Mouse (Mus musculus) frontal cortex, adult (tissue): ENCODE measurements around the gene 6430531B16Rik.

ENCODE experiments used
- ATAC-seq: cut with Nextera tagmentation; 2 replicates; pipeline ENCODE4 v1.9.2; 2017; ENCODE audit warnings: mild to moderate bottlenecking, moderate library complexity, mixed read lengths; ENCODE audit not compliant: low TSS enrichment

6430531B16Rik gene

GRCm38 (mm10) chr7:139970979-139971378, 7.6 kb downstream of the 6430531B16Rik start:
- no peak for ATAC-seq

DNA sequence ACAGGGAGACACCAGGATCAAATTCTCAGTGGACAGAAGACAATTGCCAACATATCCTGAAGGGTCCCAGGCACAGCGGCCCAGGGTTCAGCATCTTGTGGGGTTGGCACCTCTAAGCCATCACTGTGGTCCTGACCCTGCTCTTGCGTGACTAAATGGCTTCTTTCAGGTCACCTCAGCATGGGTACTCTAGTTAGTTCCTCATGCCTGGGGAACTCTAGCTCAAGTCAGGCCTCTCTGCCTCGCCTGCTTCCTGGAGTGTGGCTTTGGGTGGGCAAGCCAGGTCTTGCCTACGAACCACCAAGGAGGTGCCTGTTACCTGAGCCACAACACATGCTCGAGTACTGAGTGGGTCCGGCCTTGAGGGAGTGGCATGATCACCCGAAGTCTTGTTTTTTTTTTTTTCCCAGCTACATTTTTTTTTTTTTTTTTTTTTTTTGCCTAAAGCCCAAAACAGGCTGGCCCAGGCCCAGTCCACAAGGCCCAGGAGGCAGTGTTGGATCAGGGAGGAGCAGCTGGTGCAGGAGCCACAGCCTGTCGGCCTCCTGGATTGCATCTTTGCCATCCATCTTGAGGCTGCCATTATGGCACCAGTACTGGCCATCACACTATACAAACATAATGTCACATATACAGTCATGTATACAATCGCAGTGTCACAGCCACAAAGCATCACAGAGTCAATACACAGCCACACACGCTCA, 8.2 kb downstream of the 6430531B16Rik start:
- no peak for ATAC-seq

- peak; percentile 56; the same call in 1 of the 2 replicates for ATAC-seq
Measured at GRCm38 (mm10) chr7:139969348-139970130, 9.0 kb downstream of the 6430531B16Rik start.

DNA sequence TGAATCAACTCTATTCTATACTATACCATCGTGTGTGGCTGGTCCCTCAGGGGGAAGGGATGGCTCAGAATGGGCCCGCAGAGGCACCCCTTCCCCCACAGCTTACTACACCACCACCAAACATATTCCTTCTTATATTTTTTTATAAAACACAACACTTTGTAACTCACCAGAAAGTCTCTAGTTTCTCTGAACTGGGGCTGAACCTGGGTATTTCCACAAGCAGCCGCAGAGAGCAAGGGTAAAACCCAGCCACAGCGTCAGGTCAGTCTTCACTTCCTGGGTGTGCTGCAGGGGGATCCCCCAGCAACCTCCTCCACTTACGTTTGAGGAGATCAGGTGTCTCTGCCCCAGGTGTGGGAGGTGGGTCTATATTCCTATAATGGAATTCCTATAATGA, 10.1 kb downstream of the 6430531B16Rik start:
- no peak for ATAC-seq

DNA sequence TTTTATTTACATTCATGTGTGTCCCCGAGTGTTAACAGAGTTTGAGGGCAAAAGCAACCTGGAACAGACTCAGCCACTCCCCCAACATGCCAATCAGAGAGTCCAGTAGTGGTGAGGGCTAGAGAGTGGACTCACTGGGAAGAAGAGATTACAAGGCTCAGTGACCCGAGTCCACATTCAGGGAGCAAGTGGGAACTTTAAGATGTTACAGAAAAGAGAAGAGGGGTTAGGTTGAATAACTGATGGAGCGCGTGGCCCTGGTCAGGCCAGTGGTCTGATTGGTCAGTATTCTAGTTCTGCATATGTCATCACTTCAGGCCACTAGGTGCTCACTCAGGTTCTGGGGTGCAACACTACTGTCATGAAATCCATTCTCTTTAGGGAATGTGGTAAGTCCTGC, 11.4 kb downstream of the 6430531B16Rik start:
- no peak for ATAC-seq

DNA sequence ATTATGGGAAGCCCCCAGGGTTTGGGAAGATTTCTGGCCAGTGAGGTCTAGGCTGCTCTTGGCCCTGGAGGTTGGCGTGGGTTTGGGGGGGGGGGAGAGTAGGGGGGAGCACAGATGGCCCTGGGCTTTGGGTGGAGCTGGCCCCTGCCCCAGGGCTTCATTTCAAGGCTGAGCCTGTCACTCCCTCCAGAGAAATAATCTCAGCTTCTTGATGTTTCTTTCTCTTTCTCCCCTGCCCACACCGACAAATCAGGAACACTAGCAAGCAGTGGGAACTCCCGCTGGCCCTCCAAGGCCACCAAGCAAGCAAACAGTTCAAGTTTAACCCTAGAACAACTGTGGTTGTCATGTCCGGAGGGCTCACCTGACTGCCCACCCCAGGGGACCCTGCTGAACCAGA, 14.7 kb downstream of the 6430531B16Rik start:
- no peak for ATAC-seq

- ATAC-seq = no peak
Measured at GRCm38 (mm10) chr7:139961141-139961540, 17.4 kb downstream of the 6430531B16Rik start.

- no peak for ATAC-seq
Measured at GRCm38 (mm10) chr7:139957958-139958357, 20.6 kb downstream of the 6430531B16Rik start.

DNA sequence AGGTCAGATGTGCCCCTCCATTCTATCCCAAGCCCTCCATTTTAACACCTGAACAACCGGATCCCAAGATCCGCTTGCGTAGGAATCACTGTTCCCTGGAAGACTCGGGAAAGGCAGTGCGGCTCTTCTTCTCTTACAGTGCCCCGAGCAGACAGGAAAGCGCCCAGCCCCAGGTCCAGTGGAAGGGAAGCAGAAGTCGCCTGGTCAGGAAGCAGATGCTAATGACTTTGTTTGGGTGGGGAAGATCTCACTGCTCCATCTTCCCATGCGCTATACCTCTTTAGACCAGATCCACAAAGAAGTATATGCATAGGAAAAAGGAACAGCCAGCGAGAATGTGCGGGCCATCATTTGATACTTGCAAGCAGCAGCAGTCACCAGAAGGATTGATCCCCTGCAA, 21.1 kb downstream of the 6430531B16Rik start:
- ATAC-seq = no peak

DNA sequence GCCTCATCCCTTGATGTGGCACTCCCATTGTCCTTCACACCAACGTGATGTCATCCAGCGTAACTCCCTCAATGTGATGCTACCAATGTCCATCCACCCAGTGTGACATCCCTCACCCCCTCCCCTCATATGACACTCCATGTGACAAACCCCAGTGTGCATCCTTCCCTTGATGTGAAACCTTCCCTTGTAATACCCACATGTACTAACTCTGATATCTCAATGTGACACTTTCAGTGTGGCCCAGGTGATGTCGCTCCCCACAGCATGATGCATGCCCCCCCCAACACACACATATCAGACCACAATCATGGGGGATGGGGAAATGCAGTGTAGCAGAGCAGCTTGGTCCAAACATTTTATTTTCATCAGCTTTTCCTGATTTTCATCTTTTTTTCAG, 21.9 kb downstream of the 6430531B16Rik start:
- no peak for ATAC-seq

- ATAC-seq = no peak
Measured at GRCm38 (mm10) chr7:139955505-139955904, 23.1 kb downstream of the 6430531B16Rik start.

GRCm38 (mm10) chr7:139951991-139952633, 26.4 kb downstream of the 6430531B16Rik start:
- no peak for ATAC-seq

DNA sequence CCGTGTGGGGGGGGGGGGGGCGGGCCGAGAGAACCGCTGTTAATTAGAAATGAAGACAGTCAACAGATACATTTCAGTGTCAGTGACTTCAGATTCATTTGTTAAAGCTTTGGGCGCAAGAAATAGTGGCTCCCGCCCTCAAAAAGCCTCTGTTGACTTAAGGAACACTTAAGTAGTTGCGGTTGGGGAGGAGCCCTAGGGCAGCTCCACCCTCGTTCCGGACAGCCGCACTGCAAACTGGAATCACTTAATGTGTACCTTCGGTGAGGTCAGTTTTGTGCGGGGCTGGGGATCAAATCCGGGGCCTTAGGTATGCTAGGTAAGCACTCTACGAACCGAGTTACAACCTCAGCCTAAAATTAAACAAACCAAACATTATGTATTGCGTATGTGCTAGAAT, 27.5 kb downstream of the 6430531B16Rik start:
- ATAC-seq = no peak

DNA sequence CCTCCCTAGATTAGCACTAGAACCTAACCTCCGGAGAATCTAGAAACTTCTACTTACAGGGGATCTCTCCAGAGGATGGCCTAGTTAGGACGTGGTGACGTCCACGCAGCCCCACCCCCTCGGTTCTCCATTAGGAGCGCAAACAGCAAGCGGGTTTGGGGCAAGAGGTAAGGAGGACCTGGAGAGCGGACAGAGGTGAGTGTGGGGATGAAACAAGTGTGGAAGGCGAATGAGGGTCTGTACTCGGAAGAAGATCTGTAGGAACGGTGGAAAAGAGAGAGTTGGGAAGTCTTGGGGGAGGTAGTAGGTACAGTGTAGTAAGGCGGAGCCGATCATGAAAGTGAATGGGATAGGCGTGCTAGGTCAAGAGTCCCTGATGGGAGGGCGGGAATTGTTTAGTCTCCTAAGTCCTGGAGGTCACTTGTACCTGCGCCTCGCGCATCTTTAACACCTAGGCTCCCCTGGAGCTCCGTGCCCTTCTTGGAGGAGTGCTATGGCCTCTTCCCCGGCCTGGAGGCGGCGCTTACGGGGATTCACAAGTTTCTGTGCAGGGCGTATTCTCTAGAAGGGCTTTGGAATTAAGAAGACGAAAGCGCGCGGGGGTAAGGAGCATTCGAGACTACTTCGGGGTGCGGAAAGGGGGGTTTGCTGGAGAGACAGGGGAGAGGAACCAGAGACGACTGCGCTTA, 28.1 kb downstream of the 6430531B16Rik start:
- ATAC-seq = no peak

- ATAC-seq = no peak
Measured at GRCm38 (mm10) chr7:139949893-139950282, 28.7 kb downstream of the 6430531B16Rik start.

GRCm38 (mm10) chr7:139946032-139946431, 32.5 kb downstream of the 6430531B16Rik start:
- ATAC-seq = no peak

- ATAC-seq = no peak
Measured at GRCm38 (mm10) chr7:139945516-139945915, 33.0 kb downstream of the 6430531B16Rik start.

GRCm38 (mm10) chr7:139944291-139945240, 34.0 kb downstream of the 6430531B16Rik start:
- ATAC-seq = no peak

DNA sequence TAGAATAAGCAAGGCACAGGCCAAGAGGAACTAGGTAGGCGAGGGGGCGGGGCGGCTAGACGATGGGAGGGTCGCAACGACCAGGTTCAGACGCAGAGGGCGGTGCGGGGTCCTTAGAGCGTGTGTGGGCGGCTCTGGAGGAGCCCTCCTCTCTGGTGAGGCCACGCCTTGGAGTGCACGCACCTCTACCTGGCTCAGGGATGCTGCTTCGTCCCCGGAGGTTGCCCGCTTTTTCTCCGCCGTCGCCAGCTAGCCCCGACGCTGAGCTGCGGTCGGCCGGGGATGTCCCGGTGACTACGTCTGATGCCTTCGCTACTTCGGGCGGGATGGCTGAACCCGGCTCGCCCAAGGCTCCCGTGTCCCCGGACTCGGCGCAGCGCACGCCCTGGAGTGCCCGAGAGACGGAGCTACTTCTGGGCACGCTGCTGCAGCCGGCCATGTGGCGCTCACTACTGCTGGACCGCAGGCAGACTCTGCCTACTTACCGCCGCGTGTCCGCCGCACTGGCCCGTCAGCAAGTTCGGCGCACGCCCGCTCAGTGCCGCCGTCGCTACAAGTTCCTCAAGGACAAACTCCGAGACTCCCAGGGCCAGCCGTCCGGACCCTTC, 34.8 kb downstream of the 6430531B16Rik start, which contains the start of gene Utf1:
Utf1 (plus strand) TSS at position 116 of the 608 bp plus-strand sequence.
- no peak for ATAC-seq

- no peak for ATAC-seq
Measured at GRCm38 (mm10) chr7:139940476-139941209, 37.9 kb downstream of the 6430531B16Rik start.
